Mouse (Mus musculus) forebrain, embryonic 16.5 days (tissue): ENCODE data around the gene Eno3. TPM values are rescaled to one million over a fixed set of nuclear protein-coding genes. Genes with fewer than 3 reads are reported as not detected.

Source experiments
- ATAC-seq: fragments of 200-750 bp; cut with Nextera tagmentation; 2 replicates; pipeline ENCODE4 v1.8.0; 2017; ENCODE audit warnings: mild to moderate bottlenecking, moderate library complexity
- H3K27ac ChIP-seq: fragments of 300-500 bp; sonication (generic); 2 replicates; pipeline ENCODE4 v1.5.1; 2014; ENCODE audit warnings: low read length, control low read depth
- H3K27me3 ChIP-seq: fragments of 300-500 bp; sonication (generic); replicated peaks from 2 replicates; pipeline ENCODE4 v1.6.1; 2014; ENCODE audit warnings: low read length; ENCODE audit not compliant: control insufficient read depth, insufficient read depth
- H3K36me3 ChIP-seq: fragments of 300-500 bp; sonication (generic); 2 replicates; pipeline ENCODE4 v1.6.1; 2014; ENCODE audit not compliant: control insufficient read depth, insufficient read depth
- H3K4me1 ChIP-seq: fragments of 300-500 bp; sonication (generic); replicated peaks from 2 replicates; pipeline ENCODE4 v1.6.1; 2014; ENCODE audit warnings: low read length; ENCODE audit not compliant: control insufficient read depth, insufficient read depth
- H3K4me2 ChIP-seq: fragments of 300-500 bp; sonication (generic); 2 replicates; pipeline ENCODE4 v1.6.1; 2014; ENCODE audit warnings: mild to moderate bottlenecking, low read length, control low read depth
- H3K4me3 ChIP-seq: fragments of 300-500 bp; sonication (generic); replicated peaks from 2 replicates; pipeline ENCODE4 v1.5.1; 2014; ENCODE audit warnings: mild to moderate bottlenecking, low read length, control low read depth
- H3K9ac ChIP-seq: fragments of 300-500 bp; sonication (generic); replicated peaks from 2 replicates; pipeline ENCODE4 v1.6.1; 2014; ENCODE audit warnings: low read depth, low read length, control low read depth
- H3K9me3 ChIP-seq: fragments of 300-500 bp; sonication (generic); 2 replicates; pipeline ENCODE4 v1.6.1; 2016; ENCODE audit warnings: low read length; ENCODE audit not compliant: control insufficient read depth
- WGBS: fragments of 180-500 bp; shearing (Covaris S2); extraction: QIAGEN DNeasy Blood & Tissue Kit; methylation state at CpG from one replicate; pipeline ENCODE4 v1.1.7; 2014; 5-methylcytosine and 5-hydroxymethylcytosine counted together
- polyA plus RNA-seq: library from polyadenylated mRNA; unstranded; fragments of >200 nt; fragmentation: Nextera tagmentation; extraction: Ambion mirVana; gene quantifications from 2 replicates; pipeline ENCODE4 v1.2.1, GENCODE M21; 2015

The Eno3 gene
- 6.5 and 8.2 TPM in 2 replicates for polyA plus RNA-seq

DNA sequence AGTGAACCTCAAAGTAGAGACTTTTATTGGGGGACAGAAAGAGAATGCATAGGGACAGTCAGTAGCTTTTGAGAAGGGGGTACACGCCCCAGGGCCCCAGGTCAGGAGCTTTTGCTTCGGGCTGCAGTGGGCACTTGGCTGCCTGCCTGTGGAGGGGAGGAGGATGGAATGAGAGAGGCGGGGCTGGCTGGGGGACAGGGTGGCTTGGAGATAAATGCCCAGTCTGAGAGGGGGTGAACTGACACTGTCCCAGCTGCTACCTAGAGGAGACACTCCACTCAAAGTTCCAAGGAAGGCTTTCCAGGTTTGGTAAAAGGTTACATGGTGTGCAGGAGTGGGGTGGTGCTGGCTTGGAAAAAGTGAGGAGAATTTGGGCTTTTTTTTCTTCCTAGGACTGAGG lies at the start of gene Eno3:
Gene Eno3, plus strand, starts transcription at position 239 of the 400 bp plus-strand sequence.
- peak within 1 kb of the TSS; percentile 100 for H3K4me3 ChIP-seq
- H3K27ac ChIP-seq = no peak within 1 kb of the TSS; the same call in 1 of the 2 replicates
- 9% methylated on average over 3 of the region's 3 CpGs for WGBS
- ATAC-seq = no peak
- no peaks in the 10 kb centered on the region for H3K9me3 ChIP-seq
- peaks cover 5% of the 10 kb centered on the region; the same call in 1 of the 2 replicates for H3K36me3 ChIP-seq
- peak within 1 kb of the TSS; percentile 98 for H3K4me2 ChIP-seq
- H3K27me3 ChIP-seq = no peaks in the 10 kb centered on the region
- H3K4me1 ChIP-seq = peaks cover 29% of the 10 kb centered on the region
- H3K9ac ChIP-seq = peak within 1 kb of the TSS; percentile 58

DNA sequence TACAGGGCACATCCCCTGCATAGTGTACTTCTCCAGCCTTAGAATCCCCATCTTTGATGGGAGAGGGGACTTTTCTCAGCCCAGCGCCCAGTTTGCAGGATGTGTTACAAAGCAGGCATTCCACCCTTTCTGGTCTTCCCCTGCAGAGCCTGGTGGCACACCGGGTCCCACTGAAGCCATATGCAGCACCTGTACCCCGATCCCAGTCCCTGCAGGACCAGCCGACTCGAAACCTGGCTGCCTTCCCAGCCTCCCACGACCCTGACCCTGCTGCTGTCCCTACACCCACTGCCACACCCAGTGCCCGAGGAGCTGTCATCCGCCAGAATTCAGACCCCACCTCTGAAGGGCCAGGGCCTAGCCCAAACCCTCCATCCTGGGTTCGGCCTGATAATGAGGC lies 49.4 kb upstream of the Eno3 start:
- Histone ChIP-seq H3K27me3 (no peaks in the 10 kb centered on the region), H3K27ac (no peak overlapping the region), H3K9me3 (no peaks in the 10 kb centered on the region), H3K4me3 (no peak overlapping the region), H3K4me1 (no peaks in the 10 kb centered on the region), H3K4me2 (no peak overlapping the region), H3K9ac (no peak overlapping the region), H3K36me3 (peaks cover 39% of the 10 kb centered on the region)
- no peak for ATAC-seq
- 92% methylated on average over 9 of the region's 9 CpGs for WGBS

GRCm38 (mm10) chr11:70608381-70609066 lies 48.5 kb upstream of the Eno3 start:
- H3K4me1 ChIP-seq = no peaks in the 10 kb centered on the region
- no peak overlapping the region for H3K27ac ChIP-seq
- no peaks in the 10 kb centered on the region for H3K9me3 ChIP-seq
- no peaks in the 10 kb centered on the region for H3K27me3 ChIP-seq
- H3K4me2 ChIP-seq = no peak overlapping the region
- no peak overlapping the region for H3K9ac ChIP-seq
- WGBS = 91% methylated on average over 26 of the region's 26 CpGs
- H3K36me3 ChIP-seq = peaks cover 44% of the 10 kb centered on the region
- ATAC-seq = no peak
- no peak overlapping the region for H3K4me3 ChIP-seq

DNA sequence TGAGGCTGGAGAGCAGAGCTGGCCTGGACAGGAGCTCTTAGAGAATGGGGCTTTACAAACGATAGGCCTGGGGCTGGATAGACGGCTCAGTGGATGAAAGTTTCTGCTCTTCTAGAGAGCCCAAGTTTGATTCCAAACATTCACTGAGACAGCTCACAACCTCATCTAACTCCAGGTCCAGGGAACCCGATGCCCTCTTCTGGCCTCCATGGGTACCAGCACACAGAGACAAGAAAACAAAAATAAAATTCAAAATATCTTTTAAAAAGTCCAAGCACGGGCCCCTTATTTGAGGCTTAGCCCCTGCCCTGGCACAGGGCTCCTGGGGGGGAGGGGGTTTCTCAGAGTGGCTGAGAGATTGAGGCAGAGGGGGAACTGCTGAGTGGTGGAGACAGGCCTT lies 46.2 kb upstream of the Eno3 start:
- no peak overlapping the region for H3K4me3 ChIP-seq
- peaks cover 6% of the 10 kb centered on the region for H3K4me1 ChIP-seq
- H3K9ac ChIP-seq = no peak overlapping the region
- 91% methylated on average over 4 of the region's 4 CpGs for WGBS
- no peaks in the 10 kb centered on the region for H3K9me3 ChIP-seq
- no peak overlapping the region for H3K27ac ChIP-seq
- peaks cover 39% of the 10 kb centered on the region for H3K36me3 ChIP-seq
- no peaks in the 10 kb centered on the region for H3K27me3 ChIP-seq
- no peak for ATAC-seq
- no peak overlapping the region for H3K4me2 ChIP-seq

- Histone ChIP-seq H3K27ac (no peak overlapping the region), H3K4me1 (peaks cover 6% of the 10 kb centered on the region), H3K4me3 (no peak overlapping the region), H3K9ac (no peak overlapping the region), H3K27me3 (no peaks in the 10 kb centered on the region), H3K9me3 (no peaks in the 10 kb centered on the region), H3K36me3 (peaks cover 31% of the 10 kb centered on the region), H3K4me2 (no peak overlapping the region)
- ATAC-seq = no peak
- 86% methylated on average over 7 of the region's 7 CpGs for WGBS
Measured at GRCm38 (mm10) chr11:70612505-70612904, 44.5 kb upstream of the Eno3 start.

DNA sequence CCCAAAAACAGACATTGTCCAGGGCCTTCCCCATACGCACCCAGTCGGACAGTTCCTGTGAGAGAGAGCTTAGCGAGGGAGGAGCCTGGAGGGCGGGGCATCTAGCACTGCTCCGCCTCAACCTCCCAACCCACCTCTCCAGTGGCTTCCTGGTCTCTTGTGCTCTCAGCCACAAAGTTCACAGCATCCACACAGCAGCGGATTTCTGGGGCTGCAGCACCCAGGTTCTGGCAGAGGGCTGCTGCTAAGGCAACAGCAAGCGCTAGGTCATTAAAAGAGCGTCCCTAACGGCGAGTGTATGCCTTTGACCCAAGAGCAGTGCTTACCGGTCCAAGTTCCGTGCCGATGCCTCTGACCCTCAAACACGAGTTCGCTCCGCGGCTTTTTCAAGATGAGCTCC lies 41.9 kb upstream of the Eno3 start:
- 2% methylated on average over 17 of the region's 17 CpGs for WGBS
- Histone ChIP-seq H3K27ac (no peak overlapping the region), H3K36me3 (peaks cover 15% of the 10 kb centered on the region), H3K9me3 (no peaks in the 10 kb centered on the region), H3K9ac (peak overlapping the region; percentile 41; the same call in 1 of the 2 replicates), H3K4me3 (peak overlapping the region; percentile 22), H3K27me3 (no peaks in the 10 kb centered on the region), H3K4me2 (peak overlapping the region; percentile 50), H3K4me1 (peaks cover 6% of the 10 kb centered on the region)
- peak; percentile 50; the same call in 1 of the 2 replicates for ATAC-seq

- peak within 1 kb of the TSS; percentile 22 for H3K4me3 ChIP-seq
- H3K4me2 ChIP-seq = peak within 1 kb of the TSS; percentile 50
- peaks cover 12% of the 10 kb centered on the region for H3K36me3 ChIP-seq
- no peaks in the 10 kb centered on the region for H3K9me3 ChIP-seq
- H3K27ac ChIP-seq = no peak within 1 kb of the TSS
- no peak for ATAC-seq
- peaks cover 6% of the 10 kb centered on the region for H3K4me1 ChIP-seq
- peak within 1 kb of the TSS; percentile 41; the same call in 1 of the 2 replicates for H3K9ac ChIP-seq
- 14% methylated on average over 21 of the region's 21 CpGs for WGBS
- H3K27me3 ChIP-seq = no peaks in the 10 kb centered on the region
Measured at GRCm38 (mm10) chr11:70615516-70616093, 41.4 kb upstream of the Eno3 start, which contains the start of gene 4930544D05Rik. Gene 4930544D05Rik, plus strand, starts transcription at chr11:70615848.

GRCm38 (mm10) chr11:70619101-70619500 lies 37.9 kb upstream of the Eno3 start, which contains the start of gene Chrne:
Gene Chrne, minus strand, starts transcription at chr11:70619216.
- no peak within 1 kb of the TSS for H3K4me2 ChIP-seq
- H3K27ac ChIP-seq = no peak within 1 kb of the TSS
- H3K36me3 ChIP-seq = no peaks in the 10 kb centered on the region
- ATAC-seq = no peak
- no peak within 1 kb of the TSS for H3K9ac ChIP-seq
- H3K9me3 ChIP-seq = no peaks in the 10 kb centered on the region
- H3K27me3 ChIP-seq = no peaks in the 10 kb centered on the region
- WGBS = 36% methylated on average over 1 of the region's 1 CpGs
- H3K4me1 ChIP-seq = peaks cover 6% of the 10 kb centered on the region
- no peak within 1 kb of the TSS for H3K4me3 ChIP-seq

- Histone ChIP-seq H3K4me2 (no peak overlapping the region), H3K9me3 (no peaks in the 10 kb centered on the region), H3K4me1 (no peaks in the 10 kb centered on the region), H3K9ac (no peak overlapping the region), H3K4me3 (no peak overlapping the region), H3K36me3 (no peaks in the 10 kb centered on the region), H3K27ac (no peak overlapping the region), H3K27me3 (no peaks in the 10 kb centered on the region)
- whole genome bisulfite sequencing = 44% methylated on average over 7 of the region's 7 CpGs
- no peak for ATAC-seq
Measured at GRCm38 (mm10) chr11:70621972-70622814, 34.8 kb upstream of the Eno3 start.
